Mouse (Mus musculus) heart, adult 2 months (tissue): ENCODE data around the gene Wfdc15b. TPM values are rescaled to one million over a fixed set of nuclear protein-coding genes. Genes with fewer than 3 reads are reported as not detected.

Experiments used
- DNase-seq, 2 experiments: peaks; one replicate each; pipeline ENCODE4 v3.0.0; 2021
- H3K27ac ChIP-seq: fragments of 200-600 bp; 2 replicates; pipeline ENCODE4 v1.8.1; 2022
- H3K27me3 ChIP-seq: fragments of 200-500 bp; 2 replicates; pipeline ENCODE4 v1.6.1; 2012; ENCODE audit warnings: mild to moderate bottlenecking, low read length, inconsistent platforms, mixed read lengths; ENCODE audit not compliant: control insufficient read depth, insufficient read depth
- H3K36me3 ChIP-seq: fragments of 200-500 bp; 2 replicates; pipeline ENCODE4 v1.6.1; 2012; ENCODE audit warnings: low read length, inconsistent platforms; ENCODE audit not compliant: control insufficient read depth, insufficient read depth
- H3K4me1 ChIP-seq: fragments of 200-500 bp; 2 replicates; pipeline ENCODE4 v1.6.1; 2011; ENCODE audit warnings: low read length; ENCODE audit not compliant: control insufficient read depth, insufficient read depth
- H3K4me3 ChIP-seq: fragments of 200-600 bp; 2 replicates; pipeline ENCODE4 v1.8.1; 2022
- H3K79me2 ChIP-seq: fragments of 200-500 bp; replicated peaks from 2 replicates; pipeline ENCODE4 v1.6.1; 2012; ENCODE audit warnings: mild to moderate bottlenecking, inconsistent platforms, low read length, moderate library complexity, mixed read lengths; ENCODE audit not compliant: control insufficient read depth, insufficient read depth
- H3K9ac ChIP-seq: fragments of 200-500 bp; 2 replicates; pipeline ENCODE4 v1.6.1; 2012; ENCODE audit warnings: low read depth, mild to moderate bottlenecking, control low read depth, inconsistent platforms, low read length, mixed read lengths
- CTCF ChIP-seq: fragments of 200-600 bp; IDR thresholded peaks from 2 replicates; pipeline ENCODE4 v1.8.1; 2022; ENCODE audit warnings: antibody characterized with exemption, mild to moderate bottlenecking, moderate library complexity
- EP300 ChIP-seq: fragments of 200-500 bp; IDR thresholded peaks from 2 replicates; pipeline ENCODE4 v1.6.1; 2011; ENCODE audit warnings: low read depth, low read length, control low read depth; ENCODE audit not compliant: insufficient read depth
- POLR2A ChIP-seq: fragments of 200-500 bp; IDR thresholded peaks from 2 replicates; pipeline ENCODE4 v1.6.1; 2011; ENCODE audit warnings: mild to moderate bottlenecking, low read depth, low read length, control low read depth; ENCODE audit not compliant: insufficient read depth
- WGBS: fragments of 180-500 bp; shearing (Covaris S2); methylation state at CpG from one replicate; pipeline ENCODE4 v1.1.7; 2018; 5-methylcytosine and 5-hydroxymethylcytosine counted together
- intact Hi-C: fragments of 180-260 bp; cut with DNase I; formaldehyde crosslinking; loops from one replicate; pipeline ENCODE4 v1.15.1; 2025
- polyA plus RNA-seq: library from polyadenylated mRNA; depleted of rRNA; stranded (reverse); fragments of >200 nt; gene quantifications from 2 replicates; pipeline ENCODE4 v1.2.3, GENCODE M21; 2012; rRNA removed
- total RNA-seq, 2 experiments: library from RNA; stranded (reverse); gene quantifications; 2 replicates each; pipeline ENCODE4 v1.2.3; 2021

The Wfdc15b gene
- total and polyA plus RNA-seq, 3 experiments = not detected

DNA sequence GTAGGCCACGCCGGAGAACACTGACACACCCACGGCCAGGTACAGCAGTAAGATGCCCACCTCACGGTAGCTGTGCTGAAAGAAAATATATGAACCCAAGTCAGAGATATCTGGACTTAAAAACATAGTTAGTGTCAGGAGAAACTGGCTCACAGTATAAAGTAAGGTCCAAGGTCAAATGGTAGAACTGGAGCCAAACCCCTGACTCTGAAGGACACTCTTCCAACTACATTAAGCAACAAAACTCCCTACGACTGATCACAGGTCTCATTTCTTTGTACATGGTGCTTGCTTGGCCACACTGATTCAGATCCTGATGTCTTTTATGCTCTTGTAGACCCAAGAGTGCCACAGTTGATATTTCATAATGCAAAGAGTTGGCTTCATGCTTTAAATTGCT lies 56.5 kb downstream of the Wfdc15b start:
- Histone ChIP-seq H3K9ac (no peak overlapping the region), H3K27ac (no peak overlapping the region), H3K27me3 (peaks cover 14% of the 10 kb centered on the region), H3K79me2 (no peaks in the 10 kb centered on the region), H3K36me3 (no peaks in the 10 kb centered on the region), H3K4me3 (no peak overlapping the region), H3K4me1 (no peaks in the 10 kb centered on the region)
- DNase-seq = no peak
- intact Hi-C loops = no loop called here
- 86% methylated on average over 5 of the region's 5 CpGs for WGBS
- TF ChIP-seq EP300 (no peak), POLR2A (no peak), CTCF (no peak)

Other genes with a start within 250 kb of the Wfdc15b start
- gene Ywhab, start 226.7 kb downstream of the Wfdc15b start, total RNA-seq = 10 to 100 TPM; 71.9 to 73.1 TPM
- gene Ywhab, start 226.7 kb downstream of the Wfdc15b start, polyA plus RNA-seq = 26.8 and 37.1 TPM in 2 replicates
- under 1 TPM; 0.32 to 0.63 TPM for gene Pabpc1l, start 196.2 kb downstream of the Wfdc15b start, total RNA-seq
- gene Pabpc1l, start 196.2 kb downstream of the Wfdc15b start, polyA plus RNA-seq = 0.73 and 0.90 TPM in 2 replicates
- gene Stk4, start 151.3 kb downstream of the Wfdc15b start, total RNA-seq = 10 to 100 TPM; 14.3 to 14.7 TPM
- gene Stk4, start 151.3 kb downstream of the Wfdc15b start, polyA plus RNA-seq = 6.4 and 10.7 TPM in 2 replicates
- 10 to 100 TPM; 18.5 to 22.9 TPM for gene Tomm34, start 150.5 kb downstream of the Wfdc15b start, total RNA-seq
- gene Tomm34, start 150.5 kb downstream of the Wfdc15b start, polyA plus RNA-seq = 24.7 and 28.7 TPM in 2 replicates
- gene Kcns1, start 50.5 kb downstream of the Wfdc15b start, total RNA-seq = not detected
- 0.12 and 0.18 TPM in 2 replicates for gene Kcns1, start 50.5 kb downstream of the Wfdc15b start, polyA plus RNA-seq
- gene Wfdc5, start 38.9 kb downstream of the Wfdc15b start, total RNA-seq = not detected
- not detected in 2 replicates for gene Wfdc5, start 38.9 kb downstream of the Wfdc15b start, polyA plus RNA-seq
- not detected for gene Wfdc12, start 31.1 kb downstream of the Wfdc15b start, total RNA-seq
- not detected in 2 replicates for gene Wfdc12, start 31.1 kb downstream of the Wfdc15b start, polyA plus RNA-seq
- not detected for gene Wfdc15a, start 21.5 kb downstream of the Wfdc15b start, total RNA-seq
- gene Wfdc15a, start 21.5 kb downstream of the Wfdc15b start, polyA plus RNA-seq = not detected in 2 replicates
- not detected for gene Svs2, start 16.8 kb upstream of the Wfdc15b start, total RNA-seq
- not detected in 2 replicates for gene Svs2, start 16.8 kb upstream of the Wfdc15b start, polyA plus RNA-seq
- not detected for gene Svs3b, start 35.0 kb upstream of the Wfdc15b start, total RNA-seq
- not detected in 2 replicates for gene Svs3b, start 35.0 kb upstream of the Wfdc15b start, polyA plus RNA-seq
- gene Svs4, start 56.8 kb upstream of the Wfdc15b start, total RNA-seq = not detected
- gene Svs4, start 56.8 kb upstream of the Wfdc15b start, polyA plus RNA-seq = not detected in 2 replicates
- gene Svs3a, start 67.6 kb upstream of the Wfdc15b start, total RNA-seq = not detected
- not detected in 2 replicates for gene Svs3a, start 67.6 kb upstream of the Wfdc15b start, polyA plus RNA-seq
- not detected for gene Svs6, start 95.1 kb upstream of the Wfdc15b start, total RNA-seq
- not detected in 2 replicates for gene Svs6, start 95.1 kb upstream of the Wfdc15b start, polyA plus RNA-seq
- gene Svs5, start 111.1 kb upstream of the Wfdc15b start, total RNA-seq = not detected
- not detected in 2 replicates for gene Svs5, start 111.1 kb upstream of the Wfdc15b start, polyA plus RNA-seq
- 10 to 100 TPM; 10.9 to 26.4 TPM for gene Slpi, start 167.4 kb upstream of the Wfdc15b start, total RNA-seq
- 3.1 and 8.3 TPM in 2 replicates for gene Slpi, start 167.4 kb upstream of the Wfdc15b start, polyA plus RNA-seq
- not detected for gene Rbpjl, start 181.5 kb upstream of the Wfdc15b start, total RNA-seq
- 0.03 and 0.18 TPM in 2 replicates for gene Rbpjl, start 181.5 kb upstream of the Wfdc15b start, polyA plus RNA-seq
- gene Matn4, start 183.5 kb upstream of the Wfdc15b start, total RNA-seq = under 1 TPM; 0.26 to 0.43 TPM
- 0.70 and 0.82 TPM in 2 replicates for gene Matn4, start 183.5 kb upstream of the Wfdc15b start, polyA plus RNA-seq
- gene Sdc4, start 222.2 kb upstream of the Wfdc15b start, total RNA-seq = 10 to 100 TPM; 20.2 to 26.0 TPM
- 14.7 and 15.5 TPM in 2 replicates for gene Sdc4, start 222.2 kb upstream of the Wfdc15b start, polyA plus RNA-seq
- gene Sys1, start 235.3 kb upstream of the Wfdc15b start, total RNA-seq = 10 to 100 TPM; 21.1 to 26.4 TPM
- 52.0 and 55.0 TPM in 2 replicates for gene Sys1, start 235.3 kb upstream of the Wfdc15b start, polyA plus RNA-seq
- gene Gm20458, start 239.3 kb upstream of the Wfdc15b start, total RNA-seq = 1 to 10 TPM; 8.0 to 9.2 TPM
- gene Gm20458, start 239.3 kb upstream of the Wfdc15b start, polyA plus RNA-seq = 7.8 and 17.2 TPM in 2 replicates